Mouse (Mus musculus) neural tube, embryonic 13.5 days (tissue): ENCODE results near the gene Prr5. TPM values are rescaled to one million over a fixed set of nuclear protein-coding genes. Genes with fewer than 3 reads are reported as not detected.

Source experiments
- ATAC-seq: fragments of 200-750 bp; cut with Nextera tagmentation; 2 replicates; pipeline ENCODE4 v1.8.0; 2017; ENCODE audit warnings: low read depth, mild to moderate bottlenecking, moderate TSS enrichment, moderate library complexity
- H3K27ac ChIP-seq: fragments of 300-500 bp; sonication (generic); replicated peaks from 2 replicates; pipeline ENCODE4 v1.5.1; 2015; ENCODE audit warnings: moderate library complexity, mild to moderate bottlenecking, inconsistent platforms
- H3K27me3 ChIP-seq: fragments of 300-500 bp; sonication (generic); 2 replicates; pipeline ENCODE4 v1.6.1; 2015; ENCODE audit warnings: mild to moderate bottlenecking, inconsistent platforms
- H3K36me3 ChIP-seq: fragments of 300-500 bp; sonication (generic); 2 replicates; pipeline ENCODE4 v1.6.1; 2015; ENCODE audit warnings: mild to moderate bottlenecking, inconsistent platforms
- H3K4me1 ChIP-seq: fragments of 300-500 bp; sonication (generic); replicated peaks from 2 replicates; pipeline ENCODE4 v1.6.1; 2015; ENCODE audit warnings: inconsistent platforms
- H3K4me2 ChIP-seq: fragments of 300-500 bp; sonication (generic); 2 replicates; pipeline ENCODE4 v1.6.1; 2015; ENCODE audit warnings: inconsistent platforms, mild to moderate bottlenecking, moderate library complexity
- H3K4me3 ChIP-seq: fragments of 300-500 bp; sonication (generic); 2 replicates; pipeline ENCODE4 v1.5.1; 2015; ENCODE audit warnings: mild to moderate bottlenecking, inconsistent platforms
- H3K9ac ChIP-seq: fragments of 300-500 bp; sonication (generic); 2 replicates; pipeline ENCODE4 v1.6.1; 2015; ENCODE audit warnings: moderate library complexity, mild to moderate bottlenecking, inconsistent platforms
- H3K9me3 ChIP-seq: fragments of 300-500 bp; sonication (generic); 2 replicates; pipeline ENCODE4 v1.6.1; 2016; ENCODE audit warnings: inconsistent platforms
- WGBS: fragments of 180-500 bp; shearing (Covaris S2); methylation state at CpG from one replicate; pipeline ENCODE4 v1.1.7; 2015; 5-methylcytosine and 5-hydroxymethylcytosine counted together
- polyA plus RNA-seq: library from polyadenylated mRNA; unstranded; fragments of >200 nt; fragmentation: Nextera tagmentation; extraction: Ambion mirVana; gene quantifications from 2 replicates; pipeline ENCODE4 v1.2.1, GENCODE M21; 2015

Gene Prr5
- polyA plus RNA-seq, 1 experiment from 2014 or later, result 24.2 TPM

GRCm38 (mm10) chr15:84659856-84660255 lies 9.6 kb upstream of the Prr5 start:
- Histone ChIP-seq H3K27ac (no peak overlapping the region), H3K9ac (no peak overlapping the region), H3K4me2 (no peak overlapping the region), H3K4me3 (no peak overlapping the region), H3K36me3 (no peaks in the 10 kb centered on the region), H3K9me3 (no peaks in the 10 kb centered on the region), H3K27me3 (0 out of 2 replicates have a peak, but pooled peaks cover 3% of the 10 kb centered on the region), H3K4me1 (peaks cover 50% of the 10 kb centered on the region)
- no peak for ATAC-seq
- 78% methylated on average over 5 of the region's 5 CpGs for WGBS

- Histone ChIP-seq H3K9ac (no peak overlapping the region), H3K36me3 (no peaks in the 10 kb centered on the region), H3K9me3 (no peaks in the 10 kb centered on the region), H3K4me2 (no peak overlapping the region), H3K27ac (no peak overlapping the region), H3K4me3 (no peak overlapping the region), H3K4me1 (peaks cover 51% of the 10 kb centered on the region), H3K27me3 (0 out of 2 replicates have a peak, but pooled peaks cover 3% of the 10 kb centered on the region)
- ATAC-seq, result no peak
- WGBS, result 90% methylated on average over 5 of the region's 5 CpGs
Observed at GRCm38 (mm10) chr15:84661274-84661673, 8.1 kb upstream of the Prr5 start.

GRCm38 (mm10) chr15:84662952-84663684 lies 6.3 kb upstream of the Prr5 start:
- Histone ChIP-seq H3K9me3 (no peaks in the 10 kb centered on the region), H3K4me3 (peak overlapping the region; percentile 56), H3K9ac (peak overlapping the region; percentile 69), H3K4me1 (peaks cover 48% of the 10 kb centered on the region), H3K4me2 (peak overlapping the region; percentile 74), H3K27ac (0 out of 2 replicates have a peak overlapping the region, but pooled peaks have one; percentile 72), H3K36me3 (no peaks in the 10 kb centered on the region), H3K27me3 (0 out of 2 replicates have a peak, but pooled peaks cover 3% of the 10 kb centered on the region)
- under 1% methylated on average over 39 of the region's 56 CpGs for WGBS
- ATAC-seq, result peak; percentile 68

GRCm38 (mm10) chr15:84663685-84664060 lies 5.7 kb upstream of the Prr5 start:
- H3K27ac ChIP-seq, result peak overlapping the region; percentile 72; the same call in 1 of the 2 replicates

DNA sequence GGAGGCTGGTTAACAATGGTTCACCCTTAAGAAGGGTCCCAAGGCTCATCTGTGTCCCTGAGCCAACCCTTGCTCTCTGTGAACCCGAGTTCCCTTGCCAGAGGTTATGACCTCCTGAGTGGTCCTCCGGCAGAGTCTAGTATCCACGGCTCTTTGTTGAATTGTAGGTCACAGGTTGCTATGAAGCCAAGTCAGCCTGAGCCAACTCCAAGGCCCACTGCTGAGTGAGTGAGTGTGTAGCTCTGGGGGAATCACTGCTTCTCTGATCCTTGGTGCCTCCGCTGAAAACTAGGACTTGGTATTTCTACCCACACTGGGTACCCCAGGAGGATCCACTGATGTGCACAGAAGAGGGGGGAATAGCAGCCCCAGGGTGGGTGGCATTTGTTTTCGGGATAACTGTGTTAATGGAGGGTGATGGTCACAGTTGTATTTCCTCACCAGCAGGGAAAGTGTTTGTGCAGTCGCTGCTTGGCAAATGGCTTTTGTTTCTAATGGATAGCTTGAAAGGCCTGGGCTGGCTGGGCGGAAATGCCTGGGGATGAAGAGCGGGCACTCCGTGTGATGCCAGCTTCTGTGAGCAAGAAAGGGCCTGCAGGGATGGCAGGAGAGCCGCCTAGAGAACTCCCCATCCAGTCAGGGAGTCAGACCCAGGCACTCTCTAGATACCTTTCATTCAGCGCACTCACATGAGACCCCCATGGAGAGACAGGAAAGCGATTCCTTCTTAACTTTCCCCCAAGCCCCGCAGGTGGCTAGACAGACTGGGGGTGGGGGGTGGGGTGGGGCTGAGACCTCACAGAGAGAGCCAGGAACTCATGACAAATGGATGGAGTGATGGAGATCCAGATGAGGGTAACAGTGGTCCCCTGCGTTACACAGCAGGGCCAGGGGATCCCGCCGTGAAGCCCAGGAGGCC lies 4.6 kb upstream of the Prr5 start:
- WGBS, result 13% methylated on average over 16 of the region's 16 CpGs
- H3K4me3 ChIP-seq, result peak overlapping the region; percentile 56
- ATAC-seq, result no peak
- peaks cover 53% of the 10 kb centered on the region for H3K4me1 ChIP-seq
- H3K36me3 ChIP-seq, result no peaks in the 10 kb centered on the region
- H3K4me2 ChIP-seq, result peak overlapping the region; percentile 74
- 0 out of 2 replicates have a peak, but pooled peaks cover 3% of the 10 kb centered on the region for H3K27me3 ChIP-seq
- H3K27ac ChIP-seq, result peak overlapping the region; percentile 72
- no peaks in the 10 kb centered on the region for H3K9me3 ChIP-seq
- peak overlapping the region; percentile 69 for H3K9ac ChIP-seq

More at GRCm38 (mm10) chr15:84663685-84664060, 5.7 kb upstream of the Prr5 start:
- Histone ChIP-seq H3K4me2 (peak overlapping the region; percentile 74), H3K36me3 (no peaks in the 10 kb centered on the region), H3K4me3 (peak overlapping the region; percentile 56), H3K4me1 (peaks cover 46% of the 10 kb centered on the region), H3K9ac (peak overlapping the region; percentile 69), H3K27me3 (0 out of 2 replicates have a peak, but pooled peaks cover 3% of the 10 kb centered on the region), H3K9me3 (no peaks in the 10 kb centered on the region)
- 49% methylated on average over 10 of the region's 10 CpGs for WGBS
- ATAC-seq, result peak; percentile 10

DNA sequence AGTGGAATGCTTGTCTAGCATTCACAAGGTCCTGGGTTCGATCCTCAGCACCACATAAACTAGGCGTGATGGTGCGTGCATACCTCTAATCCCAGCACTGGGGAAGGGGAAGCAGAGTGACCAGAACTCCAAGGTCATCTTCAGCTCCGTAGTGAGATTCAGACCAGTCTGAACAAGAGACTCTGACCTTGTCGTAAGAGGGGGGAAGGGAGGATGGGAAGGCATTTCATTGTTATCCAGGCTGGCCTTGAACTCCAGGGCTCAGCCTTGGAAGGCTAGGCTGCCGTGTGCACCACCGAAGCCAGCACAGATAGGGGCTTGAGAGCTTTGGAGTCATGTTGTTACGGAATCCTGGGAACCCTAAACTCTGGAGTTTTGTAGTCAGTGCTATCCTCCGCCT lies 3.8 kb upstream of the Prr5 start:
- Histone ChIP-seq H3K4me3 (no peak overlapping the region), H3K9ac (peak overlapping the region; percentile 69; the same call in 1 of the 2 replicates), H3K4me1 (peaks cover 61% of the 10 kb centered on the region), H3K27ac (no peak overlapping the region), H3K27me3 (0 out of 2 replicates have a peak, but pooled peaks cover 3% of the 10 kb centered on the region), H3K4me2 (peak overlapping the region; percentile 74), H3K36me3 (no peaks in the 10 kb centered on the region), H3K9me3 (no peaks in the 10 kb centered on the region)
- no peak for ATAC-seq
- 57% methylated on average over 9 of the region's 9 CpGs for WGBS

DNA sequence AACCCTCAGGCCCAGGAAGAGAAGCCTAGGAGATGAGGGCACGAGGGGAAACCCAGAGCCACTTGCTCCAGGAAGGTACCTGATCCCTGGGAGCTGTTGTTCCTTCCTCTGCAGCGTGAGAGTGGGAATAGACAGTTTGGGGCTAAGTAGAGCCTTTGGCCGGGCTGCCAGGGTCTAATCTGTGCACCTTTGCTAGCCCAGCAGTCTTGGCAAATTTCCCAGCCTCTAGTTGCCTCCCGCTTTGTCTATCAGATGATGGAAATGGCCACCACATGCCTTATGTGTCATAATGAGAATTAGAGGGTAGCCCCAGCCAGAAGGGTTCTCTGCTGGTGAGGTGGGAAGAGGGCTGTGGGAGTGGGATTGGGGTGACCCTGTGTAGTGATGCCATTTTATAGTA lies 3.4 kb upstream of the Prr5 start:
- Histone ChIP-seq H3K4me1 (peaks cover 62% of the 10 kb centered on the region), H3K4me2 (no peak overlapping the region), H3K36me3 (no peaks in the 10 kb centered on the region), H3K9ac (no peak overlapping the region), H3K9me3 (no peaks in the 10 kb centered on the region), H3K27me3 (0 out of 2 replicates have a peak, but pooled peaks cover 3% of the 10 kb centered on the region), H3K27ac (no peak overlapping the region), H3K4me3 (no peak overlapping the region)
- no peak for ATAC-seq
- 42% methylated on average over 4 of the region's 4 CpGs for WGBS

- H3K27ac ChIP-seq, result no peak overlapping the region
- H3K27me3 ChIP-seq, result 0 out of 2 replicates have a peak, but pooled peaks cover 3% of the 10 kb centered on the region
- no peak overlapping the region for H3K4me3 ChIP-seq
- no peaks in the 10 kb centered on the region for H3K36me3 ChIP-seq
- WGBS, result 80% methylated on average over 6 of the region's 6 CpGs
- no peak for ATAC-seq
- H3K9ac ChIP-seq, result no peak overlapping the region
- H3K9me3 ChIP-seq, result no peaks in the 10 kb centered on the region
- no peak overlapping the region for H3K4me2 ChIP-seq
- H3K4me1 ChIP-seq, result peaks cover 58% of the 10 kb centered on the region
Observed at GRCm38 (mm10) chr15:84667601-84668000, 1.8 kb upstream of the Prr5 start.

DNA sequence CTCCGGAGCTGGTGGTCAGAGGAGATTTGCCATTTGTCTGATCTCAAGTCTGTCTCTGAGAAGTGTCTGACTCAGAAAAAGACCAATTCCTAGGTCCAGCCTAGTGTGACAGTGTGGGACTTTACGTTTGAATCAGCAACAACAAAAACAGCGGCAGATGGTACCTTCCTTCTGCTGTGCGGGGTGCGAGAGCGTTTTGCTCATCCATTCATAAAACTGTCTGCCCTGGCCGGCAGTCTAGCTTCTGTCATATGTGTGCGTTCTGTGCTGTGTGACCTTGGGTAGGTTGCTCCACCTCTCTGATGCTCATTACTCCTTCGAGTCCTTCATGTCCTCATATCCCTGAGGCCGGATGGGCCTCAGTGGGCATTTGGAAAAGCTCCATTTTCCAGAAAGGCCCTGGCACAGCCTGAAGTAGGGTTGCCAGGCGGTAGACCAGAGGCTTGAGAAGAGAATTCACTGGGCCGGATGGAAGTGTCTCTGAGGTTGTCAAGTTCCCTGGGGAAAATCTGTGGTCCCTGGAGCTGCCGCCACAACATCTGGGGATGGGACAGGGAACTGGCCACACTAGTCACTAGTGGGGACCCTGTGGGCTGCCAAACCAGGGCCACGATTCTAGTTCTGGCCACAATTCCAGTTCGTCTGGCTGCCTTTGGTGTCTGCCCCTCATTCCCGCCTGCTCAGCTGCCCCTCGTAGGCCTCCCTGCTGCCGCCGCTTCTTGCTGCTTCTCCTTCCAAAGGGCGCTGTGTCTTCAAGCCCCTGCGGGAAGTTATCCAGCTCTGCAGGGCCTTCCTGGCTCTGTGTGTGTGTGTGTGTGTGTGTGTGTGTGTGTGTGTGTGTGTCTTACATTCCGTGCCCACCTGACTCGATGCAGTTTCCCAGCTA lies 594 bp downstream of the Prr5 start:
- peaks cover 34% of the 10 kb centered on the region for H3K4me1 ChIP-seq
- 82% methylated on average over 23 of the region's 23 CpGs for WGBS
- no peak overlapping the region for H3K27ac ChIP-seq

GRCm38 (mm10) chr15:84670657-84671055 lies 1.2 kb downstream of the Prr5 start:
- no peak overlapping the region for H3K4me2 ChIP-seq
- no peaks in the 10 kb centered on the region for H3K27me3 ChIP-seq
- 83% methylated on average over 4 of the region's 4 CpGs for WGBS
- H3K36me3 ChIP-seq, result no peaks in the 10 kb centered on the region
- no peak overlapping the region for H3K4me3 ChIP-seq
- H3K9ac ChIP-seq, result no peak overlapping the region
- no peak overlapping the region for H3K27ac ChIP-seq
- no peaks in the 10 kb centered on the region for H3K9me3 ChIP-seq
- H3K4me1 ChIP-seq, result peaks cover 28% of the 10 kb centered on the region
- no peak for ATAC-seq

More for the DNA sequence above, 594 bp downstream of the Prr5 start:
- Histone ChIP-seq H3K9me3 (no peaks in the 10 kb centered on the region), H3K4me3 (no peak overlapping the region), H3K27me3 (no peaks in the 10 kb centered on the region), H3K4me2 (no peak overlapping the region), H3K9ac (no peak overlapping the region), H3K36me3 (no peaks in the 10 kb centered on the region)
- ATAC-seq, result no peak
